Mouse (Mus musculus) embryonic facial prominence, embryonic 11.5 days (tissue): Measurements from ENCODE around the gene 0610012G03Rik. TPM values are rescaled to one million over a fixed set of nuclear protein-coding genes. Genes with fewer than 3 reads are reported as not detected.

Source experiments
- ATAC-seq: fragments of 200-750 bp; cut with Nextera tagmentation; replicated peaks from 2 replicates; pipeline ENCODE4 v1.8.0; 2017; ENCODE audit warnings: low read depth; ENCODE audit not compliant: insufficient number of reproducible peaks, low FRiP score, low TSS enrichment
- DNase-seq: peaks from one replicate; pipeline ENCODE4 v3.0.0-alpha.2; 2015; ENCODE audit warnings: low spot score
- H3K27ac ChIP-seq: fragments of 300-500 bp; sonication (generic); replicated peaks from 2 replicates; pipeline ENCODE4 v1.5.1; 2014; ENCODE audit warnings: mild to moderate bottlenecking, low read depth, low read length, control low read depth
- H3K27me3 ChIP-seq: fragments of 300-500 bp; sonication (generic); 2 replicates; pipeline ENCODE4 v1.6.1; 2014; ENCODE audit warnings: mild to moderate bottlenecking, low read length, moderate library complexity, mixed read lengths; ENCODE audit not compliant: control insufficient read depth, insufficient read depth
- H3K36me3 ChIP-seq: fragments of 300-500 bp; sonication (generic); replicated peaks from 2 replicates; pipeline ENCODE4 v1.6.1; 2014; ENCODE audit warnings: low read depth, mild to moderate bottlenecking, low read length, moderate library complexity, mixed read lengths; ENCODE audit not compliant: control insufficient read depth, insufficient read depth
- H3K4me1 ChIP-seq: fragments of 300-500 bp; sonication (generic); 2 replicates; pipeline ENCODE4 v1.6.1; 2014; ENCODE audit warnings: low read length, mixed read lengths; ENCODE audit not compliant: control insufficient read depth, insufficient read depth
- H3K4me2 ChIP-seq: fragments of 300-500 bp; sonication (generic); 2 replicates; pipeline ENCODE4 v1.6.1; 2014; ENCODE audit warnings: low read depth, mild to moderate bottlenecking, control low read depth, low read length, moderate library complexity
- H3K4me3 ChIP-seq: fragments of 300-500 bp; sonication (generic); 2 replicates; pipeline ENCODE4 v1.5.1; 2014; ENCODE audit warnings: low read depth, low read length, control low read depth
- H3K9ac ChIP-seq: fragments of 300-500 bp; sonication (generic); replicated peaks from 2 replicates; pipeline ENCODE4 v1.6.1; 2014; ENCODE audit warnings: mild to moderate bottlenecking, control low read depth, low read length
- H3K9me3 ChIP-seq: fragments of 300-500 bp; sonication (generic); replicated peaks from 2 replicates; pipeline ENCODE4 v1.6.1; 2016; ENCODE audit warnings: mild to moderate bottlenecking, low read length, inconsistent platforms, mixed read lengths; ENCODE audit not compliant: control insufficient read depth
- WGBS: fragments of 180-500 bp; shearing (Covaris S2); extraction: QIAGEN DNeasy Blood & Tissue Kit; methylation state at CpG from one replicate; pipeline ENCODE4 v1.1.7; 2014; 5-methylcytosine and 5-hydroxymethylcytosine counted together
- polyA plus RNA-seq: library from polyadenylated mRNA; unstranded; fragments of >200 nt; fragmentation: Nextera tagmentation; extraction: Ambion mirVana; gene quantifications from 2 replicates; pipeline ENCODE4 v1.2.1, GENCODE M21; 2014

0610012G03Rik gene
- polyA plus RNA-seq, 1 experiment from 2014 or later: 86.6 TPM

DNA sequence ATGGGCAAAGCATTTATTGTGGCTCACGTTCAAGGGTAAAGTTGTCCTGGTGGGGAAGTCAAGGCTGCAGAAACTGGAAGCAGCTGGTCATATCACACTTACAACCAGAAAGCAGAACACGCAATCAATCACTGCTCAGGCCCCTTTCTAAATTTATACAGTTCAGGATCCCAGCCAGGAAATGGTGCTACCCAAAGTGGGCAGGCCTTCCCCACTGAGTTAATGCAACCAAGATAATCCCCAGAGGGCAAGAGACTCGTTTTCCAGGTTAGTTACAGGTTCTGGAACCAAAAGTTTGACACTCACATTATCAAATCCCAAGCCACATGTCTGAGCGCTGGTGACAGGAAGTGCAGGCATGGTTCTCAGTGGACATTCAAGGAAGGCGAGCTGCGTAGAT is 9.4 kb downstream of the 0610012G03Rik start:
- H3K4me1 ChIP-seq: peaks cover 3% of the 10 kb centered on the region
- H3K27ac ChIP-seq: no peak overlapping the region
- H3K4me2 ChIP-seq: no peak overlapping the region
- 74% methylated on average over 6 of the region's 6 CpGs for WGBS
- H3K27me3 ChIP-seq: peaks cover 20% of the 10 kb centered on the region
- H3K9ac ChIP-seq: no peak overlapping the region
- no peaks in the 10 kb centered on the region for H3K36me3 ChIP-seq
- no peak for DNase-seq
- ATAC-seq: no peak
- H3K4me3 ChIP-seq: no peak overlapping the region
- no peaks in the 10 kb centered on the region for H3K9me3 ChIP-seq

DNA sequence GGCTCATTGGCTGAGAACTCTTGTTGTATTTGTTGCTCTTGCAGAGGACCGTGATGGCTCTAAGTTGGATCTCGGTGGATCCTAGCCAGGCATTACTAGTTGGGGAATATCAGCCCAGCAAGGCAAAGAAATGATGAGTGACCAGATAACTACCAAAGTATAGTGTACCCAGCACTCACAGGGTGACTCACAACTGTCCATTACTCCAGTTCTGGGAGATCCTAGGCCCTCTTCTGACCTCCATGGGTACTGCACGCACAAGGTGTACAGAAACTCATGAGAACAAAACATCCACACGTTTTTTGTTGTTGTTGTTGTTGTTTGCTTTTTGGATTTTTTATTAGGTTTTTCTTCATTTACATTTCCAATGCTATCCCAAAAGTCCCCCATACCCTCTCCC is 11.7 kb downstream of the 0610012G03Rik start:
- peaks cover 29% of the 10 kb centered on the region for H3K27me3 ChIP-seq
- H3K9me3 ChIP-seq: no peaks in the 10 kb centered on the region
- WGBS: 86% methylated on average over 4 of the region's 4 CpGs
- H3K36me3 ChIP-seq: no peaks in the 10 kb centered on the region
- no peak overlapping the region for H3K4me3 ChIP-seq
- no peak for ATAC-seq
- H3K4me2 ChIP-seq: no peak overlapping the region
- DNase-seq: no peak
- no peak overlapping the region for H3K27ac ChIP-seq
- H3K9ac ChIP-seq: no peak overlapping the region
- peaks cover 3% of the 10 kb centered on the region for H3K4me1 ChIP-seq

DNA sequence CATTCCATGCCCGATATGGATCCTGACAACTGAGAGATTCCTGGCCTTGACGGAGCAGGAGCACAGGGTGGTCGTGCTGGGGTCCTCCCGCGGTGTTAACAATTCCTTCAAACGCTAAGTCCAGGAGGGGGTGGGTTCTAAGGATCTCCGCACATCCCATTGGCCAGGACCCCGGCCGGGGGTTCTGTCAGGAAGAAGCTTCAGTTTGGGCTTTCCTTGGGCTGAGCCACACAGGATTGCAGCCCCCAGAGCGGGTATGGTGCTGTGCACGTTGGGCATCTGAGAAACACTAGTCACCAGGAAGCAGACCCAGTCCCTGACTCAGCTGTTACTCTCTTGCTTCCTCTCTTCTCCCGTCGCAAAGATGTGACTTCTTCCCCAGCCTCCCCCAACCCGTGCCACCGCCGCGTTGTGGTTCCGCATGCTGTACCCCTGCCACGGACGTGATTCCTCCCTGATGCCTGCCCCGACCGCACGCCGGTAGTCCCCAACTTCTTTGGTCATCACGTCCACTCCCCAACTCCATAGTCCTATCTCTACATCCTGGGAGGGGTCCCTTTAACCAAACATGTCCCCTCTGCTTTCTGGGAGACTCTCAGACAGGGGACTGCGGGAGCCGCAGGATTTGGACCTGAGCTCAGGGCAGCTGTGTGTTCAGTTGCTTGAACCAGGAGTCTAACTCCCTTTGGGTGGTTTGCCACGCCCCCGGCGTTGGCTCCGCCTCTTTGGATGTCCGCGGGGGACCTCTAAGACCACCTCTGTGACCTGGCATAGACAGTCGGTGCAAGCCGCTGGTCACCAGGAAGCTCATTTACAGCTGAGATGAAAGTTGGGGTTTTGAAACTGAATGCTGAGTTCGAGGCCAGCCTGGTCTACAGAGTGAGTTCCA is 13.0 kb downstream of the 0610012G03Rik start:
- ATAC-seq (no peak), DNase-seq (peak; percentile 32)
- H3K36me3 ChIP-seq: no peaks in the 10 kb centered on the region
- WGBS: 4% methylated on average over 36 of the region's 36 CpGs
- no peak overlapping the region for H3K27ac ChIP-seq
- H3K9me3 ChIP-seq: no peaks in the 10 kb centered on the region
- H3K4me2 ChIP-seq: peak overlapping the region; percentile 34
- H3K27me3 ChIP-seq: peaks cover 29% of the 10 kb centered on the region
- H3K4me1 ChIP-seq: peaks cover 3% of the 10 kb centered on the region
- H3K4me3 ChIP-seq: peak overlapping the region; percentile 21
- no peak overlapping the region for H3K9ac ChIP-seq

DNA sequence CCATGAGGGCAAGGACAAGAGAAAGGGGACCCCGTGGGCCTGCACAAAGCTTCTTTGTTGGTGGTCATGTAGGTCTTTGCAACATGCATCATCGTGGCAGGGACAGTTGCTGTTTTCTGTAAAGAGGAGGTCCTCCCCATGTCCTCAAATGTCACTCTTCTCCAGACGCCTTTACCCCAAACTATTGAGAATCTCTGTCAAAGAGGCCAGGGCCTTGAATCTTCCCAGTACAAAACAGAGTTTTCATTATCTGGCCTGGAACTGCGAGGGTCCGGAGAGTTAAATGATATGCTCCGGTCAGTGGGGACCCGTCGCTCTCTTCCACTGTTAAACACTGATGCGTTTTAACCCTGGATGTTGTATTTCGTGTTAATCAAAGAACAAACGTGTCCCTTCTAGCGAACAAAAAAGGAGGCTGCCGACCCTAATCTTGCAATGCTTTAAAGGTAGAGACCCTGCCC is 13.7 kb downstream of the 0610012G03Rik start:
- H3K36me3 ChIP-seq: no peaks in the 10 kb centered on the region
- no peaks in the 10 kb centered on the region for H3K9me3 ChIP-seq
- no peak for DNase-seq
- peaks cover 3% of the 10 kb centered on the region for H3K4me1 ChIP-seq
- no peak overlapping the region; the same call in 1 of the 2 replicates for H3K9ac ChIP-seq
- no peak for ATAC-seq
- peaks cover 29% of the 10 kb centered on the region for H3K27me3 ChIP-seq
- peak overlapping the region; percentile 34; the same call in 1 of the 2 replicates for H3K4me2 ChIP-seq
- H3K27ac ChIP-seq: no peak overlapping the region
- no peak overlapping the region for H3K4me3 ChIP-seq
- WGBS: 10% methylated on average over 13 of the region's 13 CpGs

DNA sequence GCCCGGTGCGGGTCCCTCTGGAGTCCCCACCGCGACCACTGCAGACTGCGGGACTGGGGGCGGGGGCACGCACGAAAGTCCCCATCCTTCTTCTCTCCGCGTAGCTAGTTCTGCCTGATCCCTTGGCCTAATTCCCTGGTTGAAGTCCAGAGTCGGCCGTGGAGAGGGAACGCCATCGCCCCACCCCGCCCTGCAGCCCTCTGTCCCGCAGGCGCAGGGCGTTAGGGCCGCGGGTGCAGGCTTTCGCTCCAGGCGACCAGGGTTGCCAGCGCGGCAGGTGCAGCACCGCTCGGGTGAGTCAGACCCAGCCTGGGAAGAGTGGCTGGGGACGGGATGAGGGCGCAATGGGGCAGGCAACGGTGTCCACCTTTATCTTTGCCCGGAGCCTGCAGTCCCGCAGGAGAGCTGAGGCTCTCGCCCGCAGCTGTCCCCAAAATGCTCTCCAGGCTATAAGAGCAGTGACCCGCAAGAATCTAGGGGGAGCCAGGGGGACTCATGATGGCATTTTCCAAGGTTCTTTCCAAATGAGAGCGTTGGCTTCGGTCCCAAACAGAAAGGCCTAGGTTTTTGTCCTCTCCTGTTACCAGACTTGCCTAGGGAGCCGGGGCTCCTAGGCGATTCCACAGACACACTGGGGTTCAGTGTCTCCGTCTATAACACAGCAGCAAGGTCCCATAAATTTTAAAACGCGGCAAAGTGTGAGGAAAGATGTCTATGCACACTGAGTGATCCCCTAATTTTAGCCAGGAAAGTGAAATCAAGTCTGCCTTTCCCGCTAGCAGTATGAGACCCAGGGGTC is 14.3 kb downstream of the 0610012G03Rik start, which contains the start of gene Pigz:
TSS of gene Pigz (plus strand) at position 101 of the 799 bp plus-strand sequence.
- Histone ChIP-seq H3K36me3 (no peaks in the 10 kb centered on the region), H3K27ac (no peak within 1 kb of the TSS), H3K4me1 (peaks cover 3% of the 10 kb centered on the region), H3K27me3 (peaks cover 29% of the 10 kb centered on the region), H3K9me3 (no peaks in the 10 kb centered on the region), H3K9ac (peak within 1 kb of the TSS; percentile 61), H3K4me2 (peak within 1 kb of the TSS; percentile 83), H3K4me3 (peak within 1 kb of the TSS; percentile 46)
- DNase-seq (no peak), ATAC-seq (no peak)
- 5% methylated on average over 42 of the region's 42 CpGs for WGBS

DNA sequence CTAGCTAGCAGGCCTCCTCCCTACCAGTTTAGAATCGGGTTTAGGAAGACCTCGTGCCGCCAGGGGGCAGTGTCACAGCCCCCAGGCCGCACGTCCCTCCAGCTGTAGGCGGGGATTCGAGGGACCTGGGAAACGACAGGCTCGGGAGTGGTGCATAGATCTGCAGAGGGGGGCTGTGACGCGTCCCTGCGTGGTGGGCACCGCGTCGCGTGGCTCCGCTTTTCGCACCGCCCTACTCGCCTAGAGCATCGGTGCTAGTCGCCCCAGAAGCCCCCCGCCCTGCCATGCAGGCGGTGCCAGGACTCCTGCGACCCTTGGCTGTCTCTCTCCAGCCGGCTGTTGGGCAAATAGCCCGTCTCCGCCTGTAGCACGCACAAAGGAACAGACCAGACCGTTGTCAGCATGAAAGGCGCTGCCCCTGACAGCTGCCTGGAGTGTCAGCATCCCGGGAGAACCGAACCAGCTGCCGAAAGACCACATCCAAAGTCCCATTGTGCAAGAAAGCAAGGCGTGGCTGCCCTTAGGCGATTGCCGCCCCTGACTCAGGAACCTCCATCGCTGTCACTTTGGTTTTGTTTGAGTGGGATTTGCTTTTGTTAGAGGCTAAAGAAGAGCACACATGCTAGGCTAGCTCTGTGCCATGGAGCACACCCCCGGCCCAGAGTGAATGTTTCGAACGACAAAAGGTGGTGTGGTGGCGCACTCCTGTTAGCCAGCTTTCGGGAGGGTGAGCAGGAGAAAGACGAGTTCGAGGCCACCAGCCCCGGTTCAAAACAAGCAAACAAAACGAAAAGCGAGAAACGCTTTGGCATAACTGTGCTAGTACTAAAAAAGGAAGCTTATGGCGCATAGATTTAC is 15.2 kb downstream of the 0610012G03Rik start:
- H3K9ac ChIP-seq: peak overlapping the region; percentile 61
- H3K4me1 ChIP-seq: peaks cover 3% of the 10 kb centered on the region
- H3K4me2 ChIP-seq: peak overlapping the region; percentile 83
- H3K27me3 ChIP-seq: peaks cover 29% of the 10 kb centered on the region
- peak overlapping the region; percentile 46 for H3K4me3 ChIP-seq
- H3K36me3 ChIP-seq: no peaks in the 10 kb centered on the region
- ATAC-seq (peak; percentile 92), DNase-seq (peak; percentile 95)
- WGBS: under 1% methylated on average over 50 of the region's 50 CpGs
- H3K9me3 ChIP-seq: no peaks in the 10 kb centered on the region
- H3K27ac ChIP-seq: no peak overlapping the region

DNA sequence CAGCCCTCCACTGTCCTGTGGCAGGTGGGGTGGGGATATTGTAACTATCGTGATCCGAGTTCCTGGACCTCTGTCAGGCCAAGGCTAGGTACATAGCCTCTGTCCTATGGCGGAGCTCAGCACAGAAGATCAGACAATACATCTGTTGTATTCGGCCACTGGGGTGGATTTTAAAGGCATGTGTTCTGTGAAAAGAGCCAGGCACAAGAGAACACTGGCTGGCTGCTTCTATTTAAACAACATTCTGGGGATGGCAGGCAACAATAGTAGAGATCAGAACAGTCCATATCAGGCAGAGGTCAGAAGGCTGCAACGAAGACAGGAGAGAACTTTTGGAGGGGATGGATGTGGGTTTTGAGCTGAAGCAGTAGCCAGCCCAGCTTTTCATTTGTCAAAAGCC is 16.0 kb downstream of the 0610012G03Rik start:
- Histone ChIP-seq H3K9ac (no peak overlapping the region), H3K27me3 (peaks cover 29% of the 10 kb centered on the region), H3K4me1 (peaks cover 3% of the 10 kb centered on the region), H3K4me3 (no peak overlapping the region), H3K27ac (no peak overlapping the region), H3K4me2 (no peak overlapping the region), H3K36me3 (no peaks in the 10 kb centered on the region), H3K9me3 (no peaks in the 10 kb centered on the region)
- ATAC-seq (no peak), DNase-seq (no peak)
- 48% methylated on average over 5 of the region's 5 CpGs for WGBS
